Mouse (Mus musculus) 3T3-L1 (cell line): ENCODE data around the gene Ugt1a7c.

ENCODE experiments used
- DNase-seq: peaks from one replicate; pipeline ENCODE4 v3.0.0-alpha.2; 2015; ENCODE audit warnings: low read depth, low spot score

Ugt1a7c gene

DNA sequence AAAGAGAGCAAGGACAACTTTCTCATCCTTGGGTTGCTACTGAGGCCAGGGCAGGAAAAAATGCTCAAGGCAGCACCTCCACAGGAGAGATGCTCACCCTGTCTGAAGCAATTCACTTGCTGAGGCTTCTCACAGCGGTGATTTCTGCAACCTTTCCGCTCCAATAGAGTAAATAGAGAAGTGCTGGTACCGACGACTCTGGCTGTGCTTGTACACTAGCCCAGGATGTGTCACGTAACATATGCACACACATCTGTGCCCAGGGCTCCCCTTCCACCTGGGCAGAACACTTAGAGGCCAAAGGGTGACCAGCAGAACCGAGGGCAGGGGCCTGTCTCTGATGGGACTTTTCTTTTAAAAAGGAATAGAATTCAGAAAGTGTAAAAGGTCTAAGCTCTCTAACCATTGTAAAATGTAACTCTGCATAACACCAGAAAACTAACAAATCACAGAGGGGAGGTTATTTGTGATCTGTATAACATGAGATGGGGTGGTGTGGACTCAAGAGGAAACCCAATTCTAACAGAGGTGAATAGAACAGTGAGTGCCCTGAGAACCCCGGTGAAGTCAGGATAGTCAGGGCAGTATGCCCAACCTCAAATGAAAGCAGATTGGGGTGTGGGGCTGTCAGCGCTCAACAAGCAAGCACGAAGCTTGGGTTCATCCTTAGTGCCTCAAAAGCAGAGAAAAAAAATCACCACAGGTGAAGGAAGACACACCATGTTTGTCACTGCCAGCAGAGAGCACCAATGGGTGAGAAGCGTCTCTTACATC is 165.9 kb downstream of the Ugt1a7c start:
- DNase-seq, result no peak

DNA sequence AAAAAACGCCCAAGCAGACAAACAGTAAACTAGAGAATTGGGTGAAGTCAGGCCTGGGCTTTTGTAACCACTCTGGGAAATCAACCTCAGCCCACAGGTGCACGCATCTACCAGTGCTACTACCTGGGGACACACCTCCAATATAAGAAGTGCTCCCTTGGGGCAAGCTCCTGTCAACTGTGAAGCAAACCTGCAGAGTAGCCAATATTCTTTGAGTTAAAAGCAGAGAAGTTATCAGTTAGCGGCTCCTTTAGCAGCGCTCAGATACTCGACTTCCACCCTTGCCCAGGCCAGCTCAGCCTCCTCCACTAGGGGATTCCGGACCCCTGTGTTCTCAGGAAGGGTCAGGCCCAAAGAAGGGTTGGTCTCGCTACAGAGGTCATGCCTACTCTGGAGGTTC is 166.8 kb downstream of the Ugt1a7c start:
- no peak for DNase-seq

DNA sequence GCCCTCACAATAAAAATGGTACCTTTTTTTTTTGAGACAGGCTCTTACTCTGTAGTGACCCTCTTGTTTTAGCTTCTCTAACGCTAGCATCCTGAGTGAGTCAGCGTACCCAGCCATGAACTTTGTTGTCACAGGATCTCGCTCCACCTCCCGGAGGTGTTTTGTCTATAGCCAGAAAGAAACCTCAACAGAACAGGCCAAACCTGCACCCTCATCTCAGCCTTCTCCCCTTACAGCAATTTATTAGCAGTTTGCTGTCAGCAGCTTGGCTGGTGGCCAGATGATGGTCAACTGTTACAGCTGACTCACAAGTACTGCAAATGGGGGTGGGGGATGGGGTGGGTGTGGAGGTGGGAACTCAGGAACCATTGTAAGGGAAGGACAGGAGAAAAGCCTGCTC is 167.4 kb downstream of the Ugt1a7c start:
- peak; percentile 99 for DNase-seq

DNA sequence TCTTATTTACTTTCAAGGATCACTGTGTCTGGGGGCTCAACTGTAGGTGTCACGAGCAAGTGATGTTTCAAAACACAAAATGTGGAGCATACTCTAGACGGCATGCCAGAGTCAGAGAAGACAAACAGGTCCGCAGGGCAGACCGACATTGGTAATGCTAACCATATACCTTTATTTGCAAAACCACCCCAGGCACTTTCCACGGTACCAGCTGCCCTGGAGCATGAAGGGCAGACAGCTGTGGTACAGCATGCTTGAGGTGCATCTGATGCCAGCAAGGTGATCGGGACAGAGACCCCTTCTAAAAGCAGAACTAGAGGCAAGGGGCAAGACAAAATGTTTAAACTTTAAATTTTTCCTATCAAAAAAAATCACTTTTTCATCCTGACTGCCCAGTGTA is 168.1 kb downstream of the Ugt1a7c start:
- DNase-seq, result no peak

DNA sequence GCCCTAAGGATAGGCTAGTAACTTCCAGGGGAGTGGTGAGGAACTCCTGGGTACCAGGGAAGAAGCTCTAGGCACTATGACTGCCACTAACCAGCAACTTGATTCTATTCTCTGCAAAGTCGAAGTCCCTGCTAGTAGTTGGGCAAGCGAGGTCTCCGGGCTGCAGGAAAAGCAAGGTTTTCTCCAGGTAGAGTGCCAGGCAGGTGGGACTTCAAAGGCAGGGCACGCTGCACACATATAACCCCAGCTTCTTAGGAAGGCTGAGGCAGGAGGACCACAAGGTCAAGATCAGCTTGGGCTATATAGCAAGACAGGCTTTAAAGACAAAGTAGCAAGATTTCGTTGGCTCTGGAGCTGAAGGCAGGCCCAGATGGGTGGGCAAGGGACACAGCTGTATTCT is 168.9 kb downstream of the Ugt1a7c start:
- DNase-seq, result no peak

DNA sequence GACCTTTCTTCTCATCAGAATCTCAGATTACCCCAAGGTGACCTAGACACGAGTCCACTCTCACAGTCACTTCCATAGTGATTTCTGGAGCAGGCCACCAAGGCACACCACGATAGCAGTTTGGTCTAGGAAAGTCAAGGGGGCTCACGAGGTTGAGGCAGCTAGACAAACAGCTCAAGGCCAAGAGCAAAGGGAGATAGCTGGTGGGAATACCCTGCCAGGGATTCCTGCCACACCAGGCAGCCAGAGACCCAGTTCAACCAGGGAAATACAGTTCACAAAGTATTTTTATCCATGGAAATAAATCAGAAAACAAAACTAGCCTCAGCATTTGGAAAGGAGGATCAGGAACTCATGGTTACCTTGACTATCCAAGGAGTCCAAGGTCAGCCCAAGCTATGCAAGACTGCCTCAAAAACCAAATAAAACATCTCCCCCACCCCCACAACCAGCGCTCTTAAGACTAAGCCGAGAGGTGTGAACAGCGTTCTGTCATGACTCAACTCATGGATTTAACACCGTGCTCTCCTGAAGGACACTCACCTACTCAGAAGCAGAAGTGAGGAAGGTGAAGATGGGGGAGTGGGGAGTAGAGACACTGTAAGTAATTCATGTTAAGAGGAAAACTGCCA is 169.5 kb downstream of the Ugt1a7c start:
- DNase-seq, result no peak

DNA sequence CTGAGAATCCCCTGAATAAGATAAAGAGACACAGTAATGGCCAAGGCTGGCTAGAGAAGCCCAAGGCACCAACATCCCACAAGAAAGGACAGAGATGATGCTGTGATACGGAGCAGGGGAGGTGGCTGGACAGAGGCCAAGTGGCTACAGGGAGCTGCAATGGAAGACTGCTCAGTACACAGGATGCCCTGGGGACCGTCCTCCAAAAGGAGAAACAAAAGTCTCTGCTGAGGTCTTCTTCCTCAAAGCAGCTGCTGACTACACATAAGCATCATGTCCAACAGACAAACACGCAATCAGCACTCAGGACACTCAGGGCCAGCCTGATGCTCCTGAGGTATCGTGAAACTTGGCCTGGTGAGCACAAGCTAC is 170.0 kb downstream of the Ugt1a7c start:
- no peak for DNase-seq

DNA sequence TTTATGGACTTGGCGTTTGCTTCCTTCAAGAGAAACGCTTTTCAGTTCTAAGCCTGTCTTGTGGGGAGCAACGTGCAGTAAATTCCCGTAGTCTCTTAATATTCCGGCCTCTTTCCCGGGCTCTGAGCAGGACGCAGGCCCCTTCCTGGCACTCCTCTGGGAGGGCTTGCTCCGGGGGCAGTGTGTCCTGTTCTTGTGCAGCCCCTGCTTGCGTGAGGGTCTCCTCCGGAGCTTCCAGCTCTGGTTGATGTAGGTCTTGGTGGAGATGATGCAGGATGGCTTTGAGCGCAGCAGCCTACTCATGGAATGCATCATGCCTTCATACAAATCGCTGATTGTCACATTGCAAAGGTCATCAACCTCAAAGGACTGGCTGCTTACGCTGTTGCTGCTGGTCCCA is 171.3 kb downstream of the Ugt1a7c start:
- DNase-seq, result no peak

DNA sequence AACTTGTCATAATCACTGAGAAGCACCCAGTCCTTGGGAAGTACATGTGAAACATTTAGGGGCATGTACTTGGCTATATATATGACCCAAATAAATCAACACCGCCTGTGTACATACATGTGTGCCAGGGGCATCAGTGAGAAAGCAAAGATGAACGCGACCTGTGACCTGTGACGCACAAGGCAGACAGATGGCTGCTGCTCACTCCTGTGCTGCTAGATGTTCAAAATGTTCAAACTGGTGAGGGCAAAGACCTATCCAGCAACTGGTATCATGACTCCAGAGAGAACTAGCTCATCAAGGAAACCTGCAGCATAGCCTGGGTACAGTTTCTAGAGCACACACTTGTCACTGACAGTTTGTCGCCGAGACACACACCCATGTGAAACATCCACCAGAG is 172.6 kb downstream of the Ugt1a7c start:
- no peak for DNase-seq

DNA sequence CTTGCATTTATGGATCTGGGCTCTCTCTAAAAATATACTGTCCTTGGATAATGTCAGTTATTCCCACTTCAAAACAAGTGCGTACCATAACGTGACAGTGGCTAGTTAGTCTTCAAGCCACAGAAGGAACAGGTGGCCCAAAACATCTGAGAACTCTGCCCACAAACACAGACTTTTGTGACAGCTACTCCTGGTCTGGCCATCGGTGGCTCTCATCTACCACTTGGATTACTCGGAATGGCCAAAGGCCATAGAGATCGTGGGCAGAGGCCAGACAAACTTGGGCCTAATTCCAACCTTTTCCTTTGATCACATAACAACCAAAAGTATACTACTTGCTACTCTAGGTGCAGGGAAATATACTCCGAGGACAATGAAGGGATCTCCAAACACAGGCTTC is 173.2 kb downstream of the Ugt1a7c start:
- no peak for DNase-seq
